Mouse (Mus musculus): Measurements from ENCODE around the gene Lrch3.
"Not testable (repeated sequence)": the region's sequence is repeated elsewhere in the genome, so short reads cannot be mapped to it uniquely, and the experiment has no call there.

Lrch3 gene

DNA sequence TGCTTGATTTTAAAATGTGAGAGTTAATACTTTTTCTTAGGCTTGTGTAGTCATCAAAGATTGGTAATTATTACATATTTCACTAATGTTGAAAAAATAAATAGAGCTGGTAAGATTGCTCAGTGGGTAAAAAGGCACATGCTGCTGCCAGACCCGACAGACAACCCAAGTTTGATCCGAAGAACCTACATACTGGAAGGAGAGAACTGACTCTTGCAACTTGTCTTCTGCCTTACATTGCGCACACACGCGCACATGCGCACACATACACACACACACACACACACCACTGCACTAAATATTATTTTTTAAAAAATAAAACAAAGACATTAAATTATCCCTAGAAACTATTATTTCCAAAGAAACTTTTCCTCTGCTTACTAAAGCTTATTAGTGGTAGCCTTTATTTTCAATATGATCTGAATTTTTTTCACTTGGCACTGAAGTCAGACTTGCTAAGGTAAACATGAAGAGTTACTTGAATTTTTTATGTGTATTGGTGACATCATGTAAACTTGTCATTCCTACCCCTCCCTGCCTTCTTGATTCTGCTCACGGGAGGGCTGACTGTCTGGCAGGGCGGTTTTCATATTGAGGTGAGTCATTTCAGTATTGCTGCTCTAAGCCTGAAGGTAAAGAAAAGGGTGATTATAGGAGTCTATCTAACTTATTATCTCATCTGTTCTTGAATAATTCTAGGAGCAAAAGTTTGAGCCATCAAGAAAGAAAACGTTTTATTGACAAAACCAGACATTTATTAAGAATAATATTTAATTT lies 1.6 kb downstream of the Lrch3 start:
- DNase-seq, result no peak

DNA sequence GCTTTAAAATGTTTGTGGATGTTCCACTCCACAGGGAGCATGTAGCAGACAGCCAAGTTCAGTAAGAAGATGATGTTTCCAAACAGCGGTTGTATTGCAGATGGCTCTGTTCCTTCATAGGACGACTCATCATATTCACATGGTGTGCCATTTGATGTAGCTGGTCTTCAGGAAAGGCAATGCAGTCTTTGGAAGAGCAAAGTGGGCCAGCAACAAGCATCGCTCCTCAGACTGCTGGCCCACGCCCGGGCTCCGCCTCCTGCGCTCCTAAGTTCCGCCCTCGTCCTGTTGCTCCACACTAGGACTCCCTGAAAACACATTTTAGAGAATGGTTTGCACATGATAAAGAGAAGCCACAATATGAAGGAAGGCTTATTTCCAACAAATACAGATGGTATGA lies 12.7 kb downstream of the Lrch3 start:
- DNase-seq, result not testable (repeated sequence)

- no peak for DNase-seq
Observed at GRCm38 (mm10) chr16:32927044-32927443, 13.1 kb downstream of the Lrch3 start.

- no peak for DNase-seq
Observed at GRCm38 (mm10) chr16:32929918-32930317, 16.0 kb downstream of the Lrch3 start.

DNA sequence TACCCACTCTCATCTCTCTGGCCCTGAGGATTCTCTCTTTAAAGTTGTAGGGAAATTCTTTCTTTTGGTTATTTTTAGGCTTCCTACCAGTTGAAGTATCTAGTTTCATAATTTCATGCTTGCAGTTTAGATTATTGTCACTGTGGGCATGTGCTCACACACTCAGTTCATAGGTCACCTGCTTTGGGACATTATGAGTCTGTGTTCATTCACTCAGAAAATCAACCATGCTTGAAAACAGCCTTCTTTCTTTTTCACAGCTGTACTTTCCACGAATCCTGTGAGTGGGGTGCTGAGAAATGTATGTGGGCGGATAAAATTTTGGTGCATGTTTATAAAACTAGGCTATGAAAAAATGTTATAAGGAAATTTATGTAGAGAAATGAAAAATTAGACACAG lies 20.6 kb downstream of the Lrch3 start:
- no peak for DNase-seq

GRCm38 (mm10) chr16:32935088-32935487 lies 21.2 kb downstream of the Lrch3 start:
- DNase-seq, result no peak

DNA sequence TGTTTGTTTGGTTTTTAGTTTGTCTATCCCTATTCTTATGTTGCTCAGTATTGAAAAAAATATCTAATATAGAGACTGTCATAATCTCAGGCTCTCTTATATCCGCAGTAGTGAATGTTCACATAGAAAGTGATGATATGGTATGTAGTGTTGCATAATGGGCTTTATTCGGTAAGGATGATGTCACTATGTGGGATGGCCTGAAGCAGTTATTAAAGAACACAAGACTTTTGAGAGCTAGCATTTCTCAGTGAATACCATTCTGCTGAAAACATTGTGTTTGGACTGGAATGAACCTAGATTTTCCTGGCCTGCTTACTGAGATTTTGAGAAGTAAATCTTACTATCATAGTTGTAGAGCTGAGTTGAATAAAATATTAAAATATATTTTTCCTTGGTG lies 23.5 kb downstream of the Lrch3 start:
- DNase-seq, result no peak

GRCm38 (mm10) chr16:32939301-32939700 lies 25.4 kb downstream of the Lrch3 start:
- DNase-seq, result not testable (repeated sequence)

DNA sequence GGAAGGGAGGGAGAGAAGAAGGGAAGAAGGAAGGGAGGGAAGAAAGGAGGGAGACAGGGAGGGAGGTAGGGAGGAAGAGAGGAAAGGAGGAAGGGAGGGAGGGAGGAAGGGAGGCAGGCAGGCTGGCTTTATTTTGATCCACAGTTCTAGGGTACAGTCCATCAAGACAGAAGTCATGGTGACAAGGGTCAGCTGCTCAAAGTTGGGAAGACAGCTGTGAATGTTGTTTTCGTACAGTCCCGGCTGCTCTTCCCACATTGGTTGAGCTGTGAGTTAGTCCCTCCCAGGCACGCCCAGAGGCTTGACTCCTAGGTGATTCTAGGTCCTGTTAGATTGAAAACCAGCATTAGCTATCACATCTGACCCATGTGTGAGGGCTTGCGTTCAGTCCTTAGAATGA lies 25.8 kb downstream of the Lrch3 start:
- not testable (repeated sequence) for DNase-seq

DNA sequence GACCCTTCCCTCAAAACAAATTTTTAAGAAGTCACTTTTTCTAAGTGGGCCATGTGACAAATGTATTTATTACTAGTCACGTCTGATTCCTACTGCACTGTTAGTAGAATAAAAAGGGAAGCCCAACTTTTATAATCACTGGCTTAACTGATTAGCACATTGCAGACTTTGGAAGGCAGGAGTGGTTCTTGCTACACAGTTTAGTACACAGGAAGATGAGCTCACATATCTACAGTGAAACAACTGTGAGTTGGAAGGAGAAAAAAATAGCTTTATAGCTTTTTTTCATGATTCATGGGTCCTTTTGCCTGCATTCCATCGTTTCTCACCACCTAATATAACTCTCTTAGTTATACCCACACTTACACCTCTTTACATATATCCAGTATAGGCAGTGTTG lies 27.3 kb downstream of the Lrch3 start:
- DNase-seq, result not testable (repeated sequence)

GRCm38 (mm10) chr16:32942694-32943093 lies 28.8 kb downstream of the Lrch3 start:
- no peak for DNase-seq

DNA sequence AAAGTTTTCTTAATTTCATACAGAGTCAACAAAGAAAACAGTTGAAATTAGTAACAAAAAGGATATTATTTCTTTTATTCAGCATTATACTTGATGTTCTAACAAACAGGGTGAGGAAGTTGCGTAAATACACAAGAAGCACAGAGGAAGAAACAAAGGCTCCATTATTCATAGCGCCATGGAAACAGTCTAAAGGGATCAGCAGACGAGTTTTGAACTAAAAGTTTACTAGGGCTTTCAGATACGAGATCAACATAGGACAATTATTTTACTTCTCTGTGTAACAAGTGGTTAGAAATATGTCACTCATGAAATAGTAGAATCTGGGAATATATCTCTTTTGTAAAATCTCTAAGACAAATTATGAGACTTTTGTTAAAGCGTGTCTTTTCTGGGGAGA lies 31.5 kb downstream of the Lrch3 start:
- no peak for DNase-seq

DNA sequence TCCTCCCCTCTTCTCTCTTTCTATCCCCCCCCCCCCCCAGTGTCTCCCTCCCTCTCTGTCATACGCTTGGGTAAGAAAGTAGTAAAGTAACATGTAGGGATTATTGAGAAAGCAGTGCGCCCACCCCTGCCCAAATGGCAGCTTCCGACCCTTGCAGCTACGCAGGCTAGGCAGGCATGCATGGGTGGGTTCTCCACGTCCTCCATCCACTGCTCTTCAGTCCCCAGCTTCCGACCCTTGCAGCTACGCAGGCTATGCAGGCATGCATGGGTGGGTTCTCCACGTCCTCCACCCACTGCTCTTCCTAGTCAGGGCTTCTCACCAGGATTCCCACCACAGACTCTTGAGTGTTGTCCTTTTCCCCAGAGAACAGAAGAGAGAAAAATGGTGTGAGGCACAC lies 34.1 kb downstream of the Lrch3 start:
- no peak for DNase-seq

- DNase-seq, result no peak
Observed at GRCm38 (mm10) chr16:32948656-32949055, 34.8 kb downstream of the Lrch3 start.

GRCm38 (mm10) chr16:32949281-32949680 lies 35.4 kb downstream of the Lrch3 start:
- no peak for DNase-seq

- DNase-seq, result peak; percentile 17
Observed at GRCm38 (mm10) chr16:32951074-32951473, 37.2 kb downstream of the Lrch3 start.

DNA sequence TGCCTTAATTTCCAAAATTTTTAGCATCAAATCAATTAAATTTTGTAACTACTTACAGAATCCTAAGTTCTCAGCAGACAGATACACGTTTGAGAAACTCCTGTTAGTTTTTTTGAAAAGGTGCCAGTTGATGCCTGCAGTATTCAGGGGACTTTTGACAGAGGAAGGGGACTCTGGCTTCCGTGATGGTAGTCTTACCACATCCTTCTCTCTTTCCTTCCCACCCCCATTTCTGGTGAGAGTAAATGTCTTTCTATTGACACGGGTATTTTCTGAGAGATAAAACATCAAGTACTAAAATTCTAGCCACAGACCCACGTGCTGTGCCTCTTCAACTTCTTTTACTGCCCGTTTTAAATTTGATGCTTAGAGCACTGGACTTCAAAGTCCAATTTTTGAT lies 39.9 kb downstream of the Lrch3 start:
- peak; percentile 29 for DNase-seq

DNA sequence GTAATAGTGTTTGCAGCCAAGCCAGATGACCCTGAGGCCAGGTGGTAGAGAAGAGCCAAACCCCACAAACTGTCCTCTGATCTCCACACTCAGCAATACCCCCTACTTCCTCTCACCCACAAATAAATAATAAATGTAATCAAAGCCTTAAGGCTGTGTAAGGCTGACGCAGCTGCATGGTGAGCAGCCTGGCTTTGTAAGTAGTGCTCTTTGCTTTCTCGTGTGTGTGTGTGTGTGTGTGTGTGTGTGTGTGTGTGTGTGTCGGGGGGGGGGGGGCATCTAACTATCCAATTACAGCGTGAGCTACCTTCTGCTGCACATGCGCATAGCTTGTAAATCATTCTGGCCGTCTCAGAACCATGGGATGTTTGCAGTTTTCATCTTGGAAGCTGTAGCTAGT lies 40.4 kb downstream of the Lrch3 start:
- no peak for DNase-seq

GRCm38 (mm10) chr16:32956889-32957288 lies 43.0 kb downstream of the Lrch3 start:
- DNase-seq, result no peak

DNA sequence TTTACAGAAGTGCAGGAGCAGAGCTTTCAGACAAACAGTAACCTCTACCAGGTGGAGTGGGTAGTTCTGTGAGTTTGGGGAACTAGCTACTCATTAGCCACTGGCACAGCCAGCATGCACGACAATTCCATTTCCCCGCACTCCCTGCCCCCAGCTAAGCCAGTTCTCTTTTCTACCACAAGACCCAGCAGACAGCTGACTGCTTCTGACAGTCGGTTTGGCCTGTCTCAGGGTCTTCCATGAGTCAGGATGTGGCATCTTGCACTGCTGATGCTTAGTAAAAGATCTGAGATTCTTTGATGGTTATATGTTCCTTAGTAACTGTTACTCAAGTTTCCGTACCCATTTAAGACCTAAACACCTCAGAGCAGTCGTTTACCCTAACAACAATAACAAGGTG lies 58.6 kb downstream of the Lrch3 start:
- peak; percentile 49 for DNase-seq

DNA sequence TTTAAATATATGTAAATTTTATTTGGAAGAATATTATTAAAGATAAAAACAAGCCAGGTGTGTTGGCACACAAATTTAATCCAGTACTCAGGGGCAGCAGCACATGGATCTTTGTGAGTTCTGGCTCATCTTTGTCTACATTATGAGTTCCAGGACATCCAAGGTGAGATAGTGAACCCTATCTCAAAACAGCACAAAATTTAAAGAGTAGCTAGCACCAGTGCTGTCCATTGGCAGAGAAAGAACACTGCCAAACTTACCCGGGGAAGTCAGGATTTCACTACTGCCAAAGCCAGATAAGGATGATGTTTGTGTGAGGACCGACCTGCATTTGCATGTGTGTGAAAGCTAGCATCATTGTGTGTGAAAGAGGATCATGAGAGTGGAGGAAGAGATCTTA lies 59.1 kb downstream of the Lrch3 start:
- DNase-seq, result no peak

- no peak for DNase-seq
Observed at GRCm38 (mm10) chr16:32980227-32980626, 66.3 kb downstream of the Lrch3 start.

DNA sequence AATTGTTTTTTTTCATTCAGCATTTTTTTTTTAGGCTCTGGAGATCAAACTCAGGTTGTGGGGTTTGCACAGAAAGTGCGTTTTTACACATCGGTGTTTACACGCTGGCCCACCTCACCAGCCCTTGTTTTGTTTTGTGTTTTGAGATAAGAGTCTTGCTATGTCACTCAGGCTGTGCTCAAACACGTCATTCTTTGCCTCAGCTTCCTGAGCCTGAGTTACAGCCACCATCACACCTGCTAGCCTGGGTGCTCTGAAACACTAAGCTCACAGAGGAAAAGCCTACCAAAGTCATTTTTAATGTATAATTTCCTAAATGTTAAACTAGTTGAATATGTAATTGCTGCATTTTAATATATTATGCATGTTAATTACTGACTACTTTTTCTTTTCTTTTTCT lies 67.5 kb downstream of the Lrch3 start:
- DNase-seq, result no peak

DNA sequence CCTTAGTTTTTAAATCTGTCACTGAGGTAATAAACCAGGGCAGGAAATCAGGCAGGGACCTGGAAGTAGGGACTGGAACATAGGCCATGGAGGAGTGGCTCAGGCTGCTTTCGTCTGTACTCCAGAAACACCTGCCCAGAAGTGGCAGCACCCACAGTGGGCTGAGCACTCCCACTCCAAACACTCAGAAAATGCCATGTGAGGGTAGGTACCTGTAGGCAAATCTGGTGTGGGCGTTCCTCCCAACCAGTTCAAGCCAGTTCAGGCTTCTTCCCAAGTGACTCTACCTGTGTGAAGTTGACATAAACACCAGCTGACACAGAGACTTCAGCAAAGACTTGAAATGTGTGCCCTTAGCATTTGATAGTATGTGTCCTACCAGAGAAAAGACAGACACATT lies 70.7 kb downstream of the Lrch3 start:
- DNase-seq, result no peak

DNA sequence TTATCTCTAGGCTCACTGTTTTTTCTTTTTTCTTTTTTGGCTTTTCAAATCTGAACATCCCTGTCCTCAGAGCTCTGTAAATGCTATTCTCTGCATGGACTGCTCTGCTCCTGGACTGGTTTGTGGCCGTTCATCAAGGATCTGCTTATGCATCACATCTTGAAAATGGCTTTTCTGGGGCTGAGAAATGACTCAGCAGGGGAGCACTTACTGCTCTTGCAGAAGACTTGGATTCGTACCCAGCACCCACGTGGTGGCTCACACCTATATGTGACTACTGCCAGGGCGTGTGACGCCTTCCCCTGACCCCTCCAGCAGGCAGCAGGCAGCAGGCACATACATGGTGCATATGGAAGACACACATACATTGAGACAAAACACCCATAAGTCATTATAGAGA lies 78.3 kb downstream of the Lrch3 start:
- DNase-seq, result no peak
